Mouse (Mus musculus) hindbrain, embryonic 14.5 days (tissue): ENCODE data around the gene Rps6kc1. TPM values are rescaled to one million over a fixed set of nuclear protein-coding genes. Genes with fewer than 3 reads are reported as not detected.

ENCODE experiments used
- ATAC-seq: fragments of 200-750 bp; cut with Nextera tagmentation; 2 replicates; pipeline ENCODE4 v1.8.0; 2017; ENCODE audit warnings: moderate number of reproducible peaks, mild to moderate bottlenecking, moderate TSS enrichment, moderate library complexity; ENCODE audit not compliant: low FRiP score
- DNase-seq: peaks from one replicate; pipeline ENCODE4 v3.0.0-alpha.2; 2015; ENCODE audit warnings: low spot score
- H3K27ac ChIP-seq: fragments of 300-500 bp; sonication (generic); 2 replicates; pipeline ENCODE4 v1.5.1; 2014; ENCODE audit warnings: mild to moderate bottlenecking, moderate library complexity
- H3K27me3 ChIP-seq: fragments of 300-500 bp; sonication (generic); 2 replicates; pipeline ENCODE4 v1.6.1; 2014; ENCODE audit warnings: mild to moderate bottlenecking, low read length, mixed read lengths; ENCODE audit not compliant: control insufficient read depth, insufficient read depth
- H3K36me3 ChIP-seq: fragments of 300-500 bp; sonication (generic); replicated peaks from 2 replicates; pipeline ENCODE4 v1.6.1; 2014; ENCODE audit not compliant: control insufficient read depth, insufficient read depth
- H3K4me1 ChIP-seq: fragments of 300-500 bp; sonication (generic); replicated peaks from 2 replicates; pipeline ENCODE4 v1.6.1; 2014; ENCODE audit warnings: antibody characterized with exemption, low read length, mixed read lengths; ENCODE audit not compliant: control insufficient read depth, insufficient read depth
- H3K4me2 ChIP-seq: fragments of 300-500 bp; sonication (generic); replicated peaks from 2 replicates; pipeline ENCODE4 v1.6.1; 2014; ENCODE audit warnings: mild to moderate bottlenecking, moderate library complexity
- H3K4me3 ChIP-seq: fragments of 300-500 bp; sonication (generic); replicated peaks from 2 replicates; pipeline ENCODE4 v1.5.1; 2014; ENCODE audit warnings: mild to moderate bottlenecking, low read length
- H3K9ac ChIP-seq: fragments of 300-500 bp; sonication (generic); 2 replicates; pipeline ENCODE4 v1.6.1; 2014
- H3K9me3 ChIP-seq: fragments of 300-500 bp; sonication (generic); 2 replicates; pipeline ENCODE4 v1.6.1; 2016; ENCODE audit warnings: low read length; ENCODE audit not compliant: control insufficient read depth
- WGBS: fragments of 180-500 bp; shearing (Covaris S2); extraction: QIAGEN DNeasy Blood & Tissue Kit; methylation state at CpG from one replicate; pipeline ENCODE4 v1.1.7; 2014; 5-methylcytosine and 5-hydroxymethylcytosine counted together
- polyA plus RNA-seq: library from polyadenylated mRNA; unstranded; fragments of >200 nt; fragmentation: Nextera tagmentation; extraction: Ambion mirVana; gene quantifications from 2 replicates; pipeline ENCODE4 v1.2.1, GENCODE M21; 2014

Rps6kc1 gene
- polyA plus RNA-seq, result 27.7 and 36.4 TPM in 2 replicates

- peak within 1 kb of the TSS; percentile 79 for H3K27ac ChIP-seq
- WGBS, result under 1% methylated on average over 47 of the region's 47 CpGs
- H3K9me3 ChIP-seq, result no peaks in the 10 kb centered on the region
- H3K4me1 ChIP-seq, result peaks cover 18% of the 10 kb centered on the region
- peak within 1 kb of the TSS; percentile 57 for H3K4me3 ChIP-seq
- DNase-seq, result peak; percentile 88
- no peaks in the 10 kb centered on the region for H3K36me3 ChIP-seq
- H3K4me2 ChIP-seq, result peak within 1 kb of the TSS; percentile 77
- H3K9ac ChIP-seq, result peak within 1 kb of the TSS; percentile 76
- H3K27me3 ChIP-seq, result no peaks in the 10 kb centered on the region
- ATAC-seq, result peak; percentile 96
Observed at GRCm38 (mm10) chr1:190911415-190912123, at the start of gene Rps6kc1. Gene Rps6kc1, minus strand, starts transcription at chr1:190911770.

- H3K4me1 ChIP-seq, result no peaks in the 10 kb centered on the region
- 92% methylated on average over 5 of the region's 5 CpGs for WGBS
- no peak for ATAC-seq
- no peak overlapping the region for H3K4me3 ChIP-seq
- no peak overlapping the region for H3K9ac ChIP-seq
- no peaks in the 10 kb centered on the region for H3K9me3 ChIP-seq
- H3K27me3 ChIP-seq, result no peaks in the 10 kb centered on the region
- peaks cover 99% of the 10 kb centered on the region for H3K36me3 ChIP-seq
- H3K27ac ChIP-seq, result no peak overlapping the region
- DNase-seq, result no peak
- H3K4me2 ChIP-seq, result no peak overlapping the region
Observed at GRCm38 (mm10) chr1:190958821-190959220, 47.3 kb upstream of the Rps6kc1 start.

GRCm38 (mm10) chr1:190953009-190953408 lies 41.4 kb upstream of the Rps6kc1 start:
- no peaks in the 10 kb centered on the region for H3K27me3 ChIP-seq
- no peak for ATAC-seq
- no peak for DNase-seq
- H3K27ac ChIP-seq, result no peak overlapping the region
- no peaks in the 10 kb centered on the region for H3K9me3 ChIP-seq
- H3K4me3 ChIP-seq, result no peak overlapping the region
- no peaks in the 10 kb centered on the region for H3K4me1 ChIP-seq
- WGBS, result 94% methylated on average over 3 of the region's 3 CpGs
- H3K4me2 ChIP-seq, result no peak overlapping the region
- no peak overlapping the region for H3K9ac ChIP-seq
- H3K36me3 ChIP-seq, result peaks cover 100% of the 10 kb centered on the region

GRCm38 (mm10) chr1:190951014-190951413 lies 39.4 kb upstream of the Rps6kc1 start:
- Histone ChIP-seq H3K9me3 (no peaks in the 10 kb centered on the region), H3K27me3 (no peaks in the 10 kb centered on the region), H3K4me3 (no peak overlapping the region), H3K4me2 (no peak overlapping the region), H3K27ac (no peak overlapping the region), H3K9ac (no peak overlapping the region), H3K4me1 (no peaks in the 10 kb centered on the region), H3K36me3 (peaks cover 100% of the 10 kb centered on the region)
- no peak for ATAC-seq
- no peak for DNase-seq
- 82% methylated on average over 5 of the region's 5 CpGs for WGBS

- 87% methylated on average over 17 of the region's 17 CpGs for WGBS
- Histone ChIP-seq H3K27me3 (no peaks in the 10 kb centered on the region), H3K9me3 (no peaks in the 10 kb centered on the region), H3K4me2 (no peak overlapping the region), H3K36me3 (peaks cover 96% of the 10 kb centered on the region), H3K9ac (no peak overlapping the region), H3K4me1 (no peaks in the 10 kb centered on the region), H3K27ac (no peak overlapping the region), H3K4me3 (no peak overlapping the region)
- no peak for ATAC-seq
- no peak for DNase-seq
Observed at GRCm38 (mm10) chr1:190948846-190949245, 37.3 kb upstream of the Rps6kc1 start.

GRCm38 (mm10) chr1:190948439-190948838 lies 36.9 kb upstream of the Rps6kc1 start:
- 88% methylated on average over 7 of the region's 7 CpGs for WGBS
- Histone ChIP-seq H3K4me2 (no peak overlapping the region), H3K36me3 (peaks cover 96% of the 10 kb centered on the region), H3K27me3 (no peaks in the 10 kb centered on the region), H3K9me3 (no peaks in the 10 kb centered on the region), H3K9ac (no peak overlapping the region), H3K4me3 (no peak overlapping the region), H3K4me1 (no peaks in the 10 kb centered on the region), H3K27ac (no peak overlapping the region)
- DNase-seq, result no peak
- ATAC-seq, result no peak

- Histone ChIP-seq H3K4me2 (no peak overlapping the region), H3K27ac (no peak overlapping the region), H3K4me3 (no peak overlapping the region), H3K27me3 (no peaks in the 10 kb centered on the region), H3K9me3 (no peaks in the 10 kb centered on the region), H3K4me1 (no peaks in the 10 kb centered on the region), H3K9ac (no peak overlapping the region), H3K36me3 (peaks cover 96% of the 10 kb centered on the region)
- 82% methylated on average over 5 of the region's 5 CpGs for WGBS
- no peak for DNase-seq
- ATAC-seq, result no peak
Observed at GRCm38 (mm10) chr1:190947986-190948385, 36.4 kb upstream of the Rps6kc1 start.

GRCm38 (mm10) chr1:190944109-190944760 lies 32.7 kb upstream of the Rps6kc1 start:
- H3K27ac ChIP-seq, result no peak overlapping the region
- no peaks in the 10 kb centered on the region for H3K27me3 ChIP-seq
- H3K4me3 ChIP-seq, result no peak overlapping the region
- peaks cover 96% of the 10 kb centered on the region for H3K36me3 ChIP-seq
- no peak overlapping the region for H3K4me2 ChIP-seq
- ATAC-seq (peak; percentile 75), DNase-seq (peak; percentile 88)
- H3K4me1 ChIP-seq, result no peaks in the 10 kb centered on the region
- 54% methylated on average over 6 of the region's 6 CpGs for whole genome bisulfite sequencing
- no peak overlapping the region for H3K9ac ChIP-seq
- no peaks in the 10 kb centered on the region for H3K9me3 ChIP-seq

- no peak for ATAC-seq
- no peak for DNase-seq
- Histone ChIP-seq H3K9ac (no peak overlapping the region), H3K9me3 (no peaks in the 10 kb centered on the region), H3K36me3 (peaks cover 93% of the 10 kb centered on the region), H3K27me3 (no peaks in the 10 kb centered on the region), H3K4me2 (no peak overlapping the region), H3K4me1 (no peaks in the 10 kb centered on the region), H3K4me3 (no peak overlapping the region), H3K27ac (no peak overlapping the region)
- WGBS, result 87% methylated on average over 7 of the region's 7 CpGs
Observed at GRCm38 (mm10) chr1:190939803-190940202, 28.2 kb upstream of the Rps6kc1 start.
